Mouse (Mus musculus): ENCODE data around the gene Slc9b1.

DNA sequence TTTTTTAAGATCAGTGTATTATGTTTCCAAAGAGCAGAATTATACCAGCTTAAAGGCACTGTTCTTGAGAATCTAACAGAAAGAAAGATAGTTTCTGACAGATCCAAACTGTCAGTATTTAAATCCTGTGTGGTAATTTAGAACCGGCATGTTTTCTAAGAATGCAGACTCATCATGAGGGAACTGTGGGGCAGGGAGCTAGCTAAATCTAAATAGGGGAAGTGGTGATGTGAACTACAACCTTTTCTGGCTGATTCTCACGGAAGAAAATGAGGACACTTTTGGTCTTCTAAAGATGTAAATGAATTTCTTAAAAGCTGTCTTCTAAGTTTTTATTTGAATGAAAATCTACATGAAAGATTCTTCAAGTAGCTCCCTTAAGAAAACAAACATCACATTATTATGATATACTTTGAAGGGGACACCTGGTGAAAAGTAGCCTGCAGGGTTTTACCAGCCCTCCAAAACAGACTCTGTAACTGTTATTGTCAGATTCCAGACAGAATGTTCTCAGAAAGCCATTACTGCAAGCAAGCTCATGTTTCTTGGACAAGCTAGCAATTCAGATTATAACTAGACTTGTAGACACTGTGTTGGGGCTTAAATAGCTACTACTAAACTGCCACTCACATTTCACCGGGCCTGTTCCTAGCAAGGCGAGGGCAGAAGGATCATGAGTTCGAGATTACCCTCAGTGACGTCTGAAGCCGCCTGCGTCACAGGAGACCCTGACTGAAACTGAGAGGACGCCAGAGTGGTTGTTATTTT, 72.9 kb downstream of the Slc9b1 start:
- TF ChIP-seq CTCF (conservative IDR thresholded peaks at IDR 0.05; ENCODE audit: low read length) (no peak), NANOG (IDR thresholded peaks at IDR 0.05; ENCODE audit: borderline replicate concordance, low read length) (no peak), POU5F1 (IDR thresholded peaks at IDR 0.05; ENCODE audit: borderline replicate concordance, low read length) (no peak)
